Mouse (Mus musculus) spleen, postnatal 36 days (tissue): ENCODE results near the gene E130309D02Rik.
A peak's percentile ranks its signal among the peaks of the same experiment; 100 is the strongest.

Source experiments
- DNase-seq, 2 experiments: peaks; one replicate each; pipeline ENCODE4 v3.0.0; 2022; ENCODE audit warnings: low spot score in 2 of 2, mixed read lengths in 1 of 2

Gene E130309D02Rik

DNA sequence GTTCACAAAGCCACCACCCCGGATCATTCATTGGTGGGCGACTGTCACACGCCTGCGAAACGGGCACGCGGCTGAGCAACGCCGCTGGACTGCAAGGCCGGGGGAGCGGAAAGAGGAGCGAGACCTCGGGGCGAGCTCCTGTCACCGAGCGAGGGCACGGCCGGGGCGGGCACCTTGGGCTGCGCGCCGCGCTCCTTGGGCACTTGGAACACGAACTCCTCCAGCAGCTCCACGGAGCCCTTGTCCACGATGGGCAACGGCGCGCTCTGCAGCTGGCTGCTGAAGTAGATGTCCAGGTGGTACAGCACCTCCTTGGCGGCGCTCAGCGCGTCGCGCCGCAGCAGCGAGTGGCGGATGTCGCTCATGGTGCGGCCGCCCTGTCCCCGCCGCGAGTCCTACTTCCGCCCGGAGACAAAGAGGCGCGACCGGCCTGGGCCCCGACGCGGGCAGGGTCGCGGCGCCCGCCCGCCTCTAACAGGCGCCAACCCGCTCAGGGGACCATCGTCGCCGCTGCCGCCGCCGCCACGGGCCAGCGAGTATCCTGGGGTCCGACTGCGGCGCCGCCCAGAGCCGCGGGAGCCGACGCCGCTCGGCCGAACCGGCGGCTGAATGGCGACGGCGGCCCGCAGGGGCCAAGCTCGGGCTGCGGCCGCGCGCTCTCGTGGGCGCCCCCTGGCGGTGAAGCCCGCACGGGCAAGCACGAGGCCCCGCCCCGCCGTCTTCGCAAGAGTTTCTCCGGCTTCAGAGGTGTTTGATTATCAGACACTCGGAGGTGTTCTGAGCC is at the start of gene E130309D02Rik:
Gene E130309D02Rik, minus strand, starts transcription at position 631 of the 784 bp plus-strand sequence.
- peak; percentile 85 for DNase-seq

GRCm38 (mm10) chr5:143363678-143364615 is 48.8 kb upstream of the E130309D02Rik start:
- no peak for DNase-seq

DNA sequence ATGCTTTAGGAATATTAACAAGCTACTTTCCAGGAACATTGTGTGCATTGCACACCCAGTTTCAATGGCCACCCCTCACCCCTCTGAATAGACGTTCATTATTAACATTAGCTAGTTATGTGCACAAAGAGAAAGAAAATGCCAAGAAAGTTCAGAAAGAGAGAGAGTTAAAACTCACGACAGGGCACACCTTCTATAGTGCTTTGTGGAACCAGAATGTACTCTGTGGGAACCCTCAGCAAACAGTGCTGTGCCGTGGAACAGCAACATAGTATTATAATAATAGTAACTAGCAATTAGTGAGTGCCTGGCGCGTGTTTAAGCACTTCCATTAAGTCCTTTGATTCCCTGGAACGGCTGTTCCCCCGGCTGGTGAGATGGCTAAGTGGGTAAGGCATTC is 46.3 kb upstream of the E130309D02Rik start:
- no peak for DNase-seq

GRCm38 (mm10) chr5:143360000-143360399 is 44.8 kb upstream of the E130309D02Rik start:
- no peak for DNase-seq

- no peak for DNase-seq
Observed at GRCm38 (mm10) chr5:143359263-143359662, 44.1 kb upstream of the E130309D02Rik start.

- DNase-seq, result no peak
Observed at GRCm38 (mm10) chr5:143357564-143357963, 42.4 kb upstream of the E130309D02Rik start.

DNA sequence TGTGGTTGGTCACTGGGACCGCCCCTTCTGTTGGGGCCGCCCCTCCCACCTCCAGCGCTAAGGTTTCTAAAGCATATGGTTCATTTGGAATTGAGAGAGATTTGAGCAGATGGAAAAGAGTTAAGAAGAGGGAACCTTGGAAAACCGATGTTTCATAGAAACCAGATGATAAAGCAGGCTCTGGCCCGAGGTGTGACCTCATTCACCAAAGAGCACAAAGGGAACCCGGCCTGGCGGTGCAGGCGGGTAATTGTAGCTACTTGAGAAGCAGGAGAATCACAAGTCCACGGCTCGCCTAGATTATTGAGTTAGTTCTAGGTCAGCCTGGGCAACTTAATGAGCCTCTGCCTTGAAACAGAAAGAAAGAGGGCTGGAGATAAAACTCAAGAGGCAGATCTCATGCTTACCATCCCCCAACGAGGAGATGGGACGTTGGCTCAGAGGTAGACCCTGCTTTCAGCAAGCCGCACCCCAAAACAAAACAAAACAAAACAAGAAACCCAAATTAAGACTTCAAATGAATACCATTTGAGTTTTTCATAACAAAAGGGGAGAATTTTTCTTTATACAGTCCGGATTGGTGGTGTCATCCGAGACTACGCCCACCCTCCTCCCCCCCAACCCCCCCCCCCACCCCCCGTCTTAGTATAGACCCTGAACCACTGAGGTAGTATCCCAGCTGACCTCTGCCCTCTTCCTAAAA is 41.7 kb upstream of the E130309D02Rik start, which contains the start of gene Grid2ip:
Gene Grid2ip, plus strand, starts transcription at position 653 of the 703 bp plus-strand sequence.
- DNase-seq, result no peak

DNA sequence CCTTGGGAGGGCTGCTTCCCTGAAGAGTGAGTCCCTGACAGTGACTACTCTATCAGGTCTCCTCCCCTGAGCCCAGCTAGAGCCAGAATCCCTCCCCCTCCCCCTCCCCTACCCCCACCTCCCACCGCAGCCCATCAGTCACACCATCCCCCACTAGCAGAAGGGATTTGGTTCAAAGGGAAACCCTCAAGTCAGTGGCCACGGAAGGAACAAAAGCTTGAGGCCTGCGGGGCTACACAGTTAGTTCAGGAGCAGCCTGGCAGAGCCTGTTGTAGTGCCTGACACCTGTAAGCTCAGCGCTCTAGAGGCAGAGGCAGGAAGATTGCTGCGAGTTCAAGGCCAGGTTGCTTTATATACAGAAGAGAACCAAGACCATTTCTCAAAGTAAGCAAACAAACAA is 40.9 kb upstream of the E130309D02Rik start:
- no peak for DNase-seq

DNA sequence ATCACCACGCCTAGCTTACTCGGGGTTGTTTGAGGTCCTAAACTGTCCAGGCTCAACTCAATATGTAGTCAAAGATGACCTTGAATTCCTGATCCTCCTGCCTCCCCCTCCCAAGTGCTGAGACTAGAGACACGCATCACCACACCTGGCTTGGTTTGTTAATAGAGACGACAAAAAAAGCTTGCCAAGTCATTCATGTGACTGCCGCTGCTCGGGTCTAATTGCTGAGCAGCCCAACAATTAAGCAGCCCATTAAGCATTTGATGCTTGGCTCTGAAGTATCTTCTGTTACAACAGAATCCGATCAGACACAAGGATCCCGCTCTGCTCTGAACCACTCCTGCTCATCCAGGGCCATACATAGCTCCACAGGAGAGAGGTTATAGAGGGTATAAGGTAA is 31.2 kb upstream of the E130309D02Rik start:
- no peak for DNase-seq

DNA sequence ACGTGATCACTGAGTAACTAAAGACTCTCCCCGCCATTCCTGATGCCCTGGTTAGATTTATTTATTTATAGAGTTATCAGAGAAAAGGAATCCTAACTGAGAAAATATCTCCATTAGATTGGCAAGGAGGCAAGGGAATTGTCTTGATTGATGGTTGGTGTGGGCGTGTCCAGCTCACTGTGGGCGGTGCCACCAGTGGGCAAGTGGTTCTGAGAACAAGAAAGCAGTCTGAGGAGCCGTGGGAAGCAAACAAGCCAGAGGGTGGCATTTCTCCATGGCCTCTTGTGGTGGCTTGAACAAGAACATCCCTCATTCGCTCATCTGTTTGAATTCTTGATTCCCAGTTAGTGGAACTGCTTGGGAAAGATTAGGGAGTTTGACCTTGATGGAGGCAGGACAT is 24.4 kb upstream of the E130309D02Rik start:
- DNase-seq, result no peak

GRCm38 (mm10) chr5:143336559-143336958 is 21.4 kb upstream of the E130309D02Rik start:
- no peak for DNase-seq

DNA sequence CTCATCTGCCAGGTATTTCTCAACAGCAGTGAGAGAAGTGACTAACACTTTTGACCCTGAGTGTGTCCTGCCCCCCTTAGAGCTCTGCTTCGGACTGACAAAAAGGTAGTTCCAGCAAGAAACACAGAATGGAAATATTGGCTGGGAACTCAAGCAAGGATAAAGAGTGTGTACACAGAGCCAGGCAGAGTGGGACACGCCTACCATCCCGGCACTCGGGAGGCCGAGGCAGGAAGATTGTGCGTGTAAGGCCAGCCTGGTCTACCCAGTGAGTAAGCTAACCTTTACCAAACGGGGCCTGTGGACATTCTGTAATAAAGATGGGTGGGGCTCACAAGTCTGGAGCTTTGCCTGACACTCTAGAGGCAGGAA is 19.9 kb upstream of the E130309D02Rik start:
- no peak for DNase-seq

GRCm38 (mm10) chr5:143334418-143335088 is 19.4 kb upstream of the E130309D02Rik start:
- DNase-seq, result no peak

DNA sequence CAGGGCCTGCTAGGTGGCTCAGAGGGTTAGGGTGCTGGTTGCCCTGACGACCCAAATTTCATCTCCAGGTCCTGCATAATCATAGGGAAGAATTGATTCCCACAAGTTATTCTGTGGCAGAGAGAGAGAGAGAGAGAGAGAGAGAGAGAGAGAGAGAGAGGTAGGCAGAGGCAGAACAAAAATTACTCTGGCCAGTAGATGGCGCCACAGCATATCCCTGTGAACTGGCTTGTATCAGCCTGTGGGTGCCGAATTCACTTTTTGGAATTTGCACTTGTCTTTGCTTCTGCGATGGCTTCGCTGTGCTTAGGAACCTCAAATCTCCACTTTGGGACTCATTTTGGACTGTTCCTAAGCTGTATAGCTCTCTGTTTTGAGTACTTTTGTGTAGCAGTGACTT is 18.7 kb upstream of the E130309D02Rik start:
- DNase-seq, result peak; percentile 31 to 50

GRCm38 (mm10) chr5:143328690-143329495 is 13.7 kb upstream of the E130309D02Rik start, which contains the start of gene Zdhhc4:
Gene Zdhhc4 (minus strand): TSS chr5:143329256.
- DNase-seq, result peak; percentile 87 to 90

DNA sequence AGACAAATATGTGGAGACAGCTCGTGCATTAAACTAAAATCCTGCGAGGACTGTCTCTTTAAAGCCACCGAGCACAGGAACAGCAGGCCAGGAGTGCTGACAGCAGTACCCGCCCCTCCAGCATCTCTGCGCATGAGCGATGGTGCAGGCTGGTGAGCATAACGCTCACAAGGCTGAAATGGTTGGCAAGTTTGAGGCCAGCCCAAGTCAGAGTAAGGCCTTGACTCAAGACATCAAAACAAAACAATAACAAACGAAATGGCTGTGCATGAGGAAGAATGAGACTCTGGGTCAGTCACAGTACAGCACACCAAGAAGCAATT is 2.1 kb upstream of the E130309D02Rik start:
- DNase-seq, result no peak

DNA sequence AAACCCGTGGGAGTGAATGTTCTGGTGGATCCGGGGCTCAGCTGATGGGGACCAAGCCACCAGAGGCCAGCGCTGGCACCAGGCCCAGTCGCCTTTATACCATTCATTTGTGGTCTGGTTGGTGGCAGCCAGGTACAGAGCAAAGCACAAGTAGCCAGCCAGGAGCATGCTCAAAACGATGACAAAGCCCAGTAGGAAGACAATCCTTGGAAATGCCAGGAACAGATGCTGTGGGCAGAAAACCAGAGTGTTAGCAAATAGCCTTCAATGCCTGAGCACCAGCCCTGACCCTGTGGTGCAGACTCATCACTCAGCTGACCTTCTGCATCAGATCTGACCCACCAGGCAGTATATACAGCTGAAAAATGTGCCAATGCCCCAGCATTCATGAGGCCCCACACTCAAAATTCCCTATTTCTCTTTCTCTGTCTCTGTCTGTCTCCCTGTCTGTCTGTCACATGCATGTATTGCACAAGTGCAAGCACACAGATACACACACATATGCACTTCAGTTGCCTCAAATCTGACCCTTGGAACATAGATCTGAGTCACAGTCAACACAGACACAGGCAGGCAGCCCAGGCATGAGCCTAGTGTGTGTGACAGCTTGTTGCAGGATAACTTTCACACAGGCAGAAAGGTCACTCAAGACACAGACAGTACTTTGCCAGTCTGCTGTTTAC is 1.6 kb upstream of the E130309D02Rik start:
- no peak for DNase-seq

- DNase-seq, result no peak
Observed at GRCm38 (mm10) chr5:143315514-143315888, 341 bp upstream of the E130309D02Rik start.

DNA sequence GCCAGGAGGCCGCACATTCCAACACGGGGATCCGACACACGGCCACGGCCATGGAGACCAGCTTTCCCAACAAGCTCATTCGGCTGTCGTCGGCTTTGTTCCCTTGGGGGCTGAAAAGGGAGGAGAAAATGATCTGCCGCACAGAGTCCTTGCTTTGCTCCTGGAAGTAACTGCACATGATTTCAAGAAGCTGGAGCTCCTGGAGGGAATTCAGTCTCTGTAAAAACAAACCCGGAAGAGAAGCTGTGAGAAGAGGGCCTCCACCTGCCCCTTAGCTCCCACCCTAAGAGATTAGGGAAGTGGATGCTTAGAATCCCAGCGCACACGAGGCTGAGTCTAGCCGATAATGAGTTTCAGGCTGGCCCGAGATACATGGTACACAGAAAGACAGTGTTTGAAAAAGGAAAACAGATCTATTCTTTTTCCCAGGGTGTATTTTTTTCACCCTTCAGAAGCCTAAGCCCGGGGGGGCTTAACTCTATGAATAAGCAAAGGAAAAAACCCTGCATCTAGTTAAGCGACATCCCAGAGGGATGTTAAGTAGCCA is 904 bp downstream of the E130309D02Rik start:
- no peak for DNase-seq

- peak; percentile 59 to 65 for DNase-seq
Observed at GRCm38 (mm10) chr5:143311886-143312285, 3.3 kb downstream of the E130309D02Rik start.
